Mouse (Mus musculus) heart, postnatal 0 days (tissue): ENCODE data around the gene Alg3.

Experiments
- CTCF ChIP-seq: IDR thresholded peaks from 2 replicates; pipeline ENCODE4 v1.5.1; 2016; ENCODE audit warnings: antibody characterized with exemption, control low read depth, low read depth
- EP300 ChIP-seq: IDR thresholded peaks from 2 replicates; pipeline ENCODE4 v1.6.1; 2016; ENCODE audit warnings: antibody characterized with exemption, low read depth

DNA sequence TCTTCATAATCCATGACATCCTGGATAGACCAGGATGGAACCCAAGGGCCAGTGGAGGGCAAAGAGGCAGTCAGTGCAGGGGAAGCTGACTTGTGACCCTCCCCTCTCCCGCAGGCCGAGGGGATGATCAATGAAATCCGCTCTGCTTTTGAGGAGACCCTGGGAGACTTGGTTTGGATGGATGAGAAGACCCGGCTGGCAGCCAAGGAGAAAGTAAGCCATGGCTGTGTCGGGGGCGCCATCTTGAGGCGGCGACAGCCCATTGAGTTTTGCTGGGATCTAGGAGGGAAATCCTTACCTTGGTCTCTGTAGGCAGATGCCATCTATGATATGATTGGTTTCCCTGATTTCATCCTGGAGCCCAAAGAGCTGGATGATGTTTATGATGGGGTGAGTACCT lies 30.6 kb upstream of the Alg3 start:
- peak; percentile 62 for TF ChIP-seq CTCF
- no peak for TF ChIP-seq EP300
